Mouse (Mus musculus) CD8-positive naive resting alpha-beta T cell, adult 57 days (primary cell): ENCODE results near the gene Ube2t. TPM values are rescaled to one million over a fixed set of nuclear protein-coding genes. Genes with fewer than 3 reads are reported as not detected.

Source experiments
- total RNA-seq: library from RNA; stranded (reverse); gene quantifications from one replicate; pipeline ENCODE4 v1.2.4, GENCODE M21; 2023

Gene Ube2t
- 16.6 TPM for total RNA-seq

DNA sequence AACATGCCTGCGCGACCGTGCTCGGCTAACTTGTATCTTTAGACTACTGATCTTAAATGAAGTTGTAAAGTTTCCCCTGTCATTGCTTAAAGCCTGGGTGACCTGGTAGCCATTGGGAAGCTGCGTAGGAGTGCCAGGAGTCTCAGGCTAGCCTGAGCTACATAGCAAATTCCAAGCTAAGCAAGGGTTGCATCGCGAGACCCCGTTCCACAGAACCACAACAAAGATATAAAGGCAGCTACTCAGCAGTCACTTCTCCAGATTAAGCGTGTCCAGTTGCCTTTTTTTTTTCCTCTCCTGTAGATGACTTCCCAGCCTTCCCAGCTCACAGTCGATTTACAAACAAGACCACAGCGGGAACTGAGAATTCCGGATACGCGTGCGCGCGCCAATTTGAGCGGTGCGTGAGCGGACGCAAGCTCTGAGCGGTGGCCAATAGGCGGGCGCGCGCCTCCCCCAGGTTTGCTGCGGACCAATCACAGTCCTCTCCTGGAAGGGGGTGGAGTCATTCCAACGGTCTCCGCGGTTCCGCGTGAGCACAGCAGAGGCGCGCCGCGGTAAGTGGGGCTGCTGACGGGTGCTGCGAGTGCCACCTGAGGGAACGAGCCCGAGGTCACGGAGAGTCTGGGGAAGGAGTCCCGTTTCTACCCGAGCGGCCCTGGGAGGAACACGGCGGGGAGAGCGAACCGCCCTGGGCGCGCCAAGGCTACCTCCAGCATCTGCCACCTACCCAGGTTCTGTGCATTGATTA is at the start of gene Ube2t:
Ube2t (plus strand) TSS at position 513 of the 751 bp plus-strand sequence.

DNA sequence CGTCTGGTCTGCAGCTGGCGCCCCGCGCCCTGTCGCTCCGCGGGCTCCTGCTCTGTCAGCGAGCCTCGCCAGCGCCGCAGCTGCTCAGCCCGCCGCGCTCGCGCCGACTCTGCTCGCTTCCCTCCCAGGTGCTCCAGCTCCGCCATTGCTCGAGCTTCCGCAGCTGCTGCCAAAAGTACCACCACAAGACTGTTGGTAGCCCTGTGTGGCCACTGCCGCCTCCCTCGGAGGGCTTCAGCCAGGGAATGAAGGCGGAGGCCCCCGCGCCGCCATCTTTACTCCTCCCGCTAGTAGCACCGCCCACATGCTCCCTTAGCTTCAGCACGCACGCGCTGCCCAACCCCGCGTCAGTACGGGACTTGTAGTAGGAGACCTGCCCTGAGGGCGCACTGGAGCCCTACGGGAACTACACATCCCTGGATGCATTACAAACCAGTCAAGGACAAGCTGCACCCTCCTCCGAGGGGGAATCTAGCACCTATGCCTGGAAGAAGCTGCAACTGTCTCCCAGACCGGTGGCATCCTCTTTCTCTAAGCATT is 6.7 kb upstream of the Ube2t start, which contains the start of gene Ppp1r12b:
Ppp1r12b (minus strand) TSS at position 306 of the 540 bp plus-strand sequence.

Other genes with a start within 250 kb of the Ube2t start
- 20.6 TPM for gene Ppp1r12b, start 6.6 kb upstream of the Ube2t start, total RNA-seq
- gene Lgr6, start 142.7 kb downstream of the Ube2t start, total RNA-seq: not detected
- gene Ptpn7, start 170.1 kb downstream of the Ube2t start, total RNA-seq: 42.4 TPM
- 48.3 TPM for gene Arl8a, start 184.3 kb downstream of the Ube2t start, total RNA-seq
- not detected for gene Gpr37l1, start 205.1 kb downstream of the Ube2t start, total RNA-seq